In the genomic region with DNA sequence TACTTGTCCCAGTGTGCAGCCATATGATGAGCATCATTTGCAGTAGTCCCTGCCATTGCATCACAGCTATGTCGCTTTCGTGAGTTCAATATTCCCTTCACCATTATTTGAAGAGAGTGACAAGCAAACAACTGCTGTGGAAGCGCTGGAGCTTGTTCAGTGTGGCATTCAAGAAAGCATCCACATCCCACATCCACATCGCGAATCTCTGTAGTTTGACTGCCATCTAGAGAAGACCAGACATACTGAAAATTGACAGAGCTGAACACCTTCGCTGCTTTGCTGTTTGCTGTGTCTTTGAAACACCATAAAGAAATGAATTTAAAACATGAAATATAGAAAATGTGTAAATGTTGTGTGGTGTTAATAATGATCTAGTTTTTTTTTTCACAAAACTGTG, we compare ENCODE assay signal across 10 mouse cellular contexts. TPM values are rescaled to one million over a fixed set of nuclear protein-coding genes. Genes with fewer than 3 reads are reported as not detected.
A peak's percentile ranks its signal among the peaks of the same experiment; 100 is the strongest.
DNase-seq lines count a peak whose midpoint lies in the region.
"Had no signal": no experiment of that assay in that cellular context is flagged by ENCODE, and none has a peak within 500 bp of the region (broad histone marks: within the 10 kb centered on the region; RNA-seq: fewer than 3 reads in every experiment).

No protein-coding gene starts in this region.

- peak; percentile 4 for DNase-seq in adrenal gland, postnatal 14 days
- DNase-seq in adrenal gland, postnatal 4 days (ENCODE audit: low spot score in 2 of 2) = no peak
- DNase-seq in kidney, postnatal 10 days = peak; percentile 24
- DNase-seq in kidney, adult 8-10 months = no peak
- DNase-seq in layer of hippocampus, adult 18-20 months (ENCODE audit: low spot score in 2 of 2) = peak; percentile 25 to 56
- peak; percentile 48 for DNase-seq in retina, embryonic 14.5 days (ENCODE audit: low spot score)
- DNase-seq in gastrocnemius, postnatal 25 days = no peak
- DNase-seq in MN1 (ENCODE audit: low spot score) = no peak
- DNase-seq: heart, postnatal 4 days had no signal

RNA-seq across cellular contexts. Expression of a gene that starts 58.0 kb away (rescaled TPM):
- not detected in 2 replicates for total RNA-seq in adrenal gland, postnatal 14 days (2021)
- not detected for total RNA-seq in adrenal gland, postnatal 4 days (2021)
- total RNA-seq in layer of hippocampus, adult 18-20 months (2021) = not detected
- total RNA-seq in gastrocnemius, postnatal 25 days (2021) = not detected
- total RNA-seq: heart, postnatal 4 days; liver, adult 2 months had no signal

Comparison
In these comparisons a context has a peak if more than half of its experiments do, and no peak if none do; other contexts are left out.
1. DNase-seq: peak in adrenal gland, postnatal 14 days (single experiment), kidney, postnatal 10 days (single experiment), layer of hippocampus, adult 18-20 months (2 of 2) and retina, embryonic 14.5 days (single experiment); none in adrenal gland, postnatal 4 days (0 of 2), kidney, adult 8-10 months (0 of 2), gastrocnemius, postnatal 25 days (single experiment) and MN1 (single experiment).